Mouse (Mus musculus) hindbrain, embryonic 15.5 days (tissue): ENCODE data around the gene Pfn3. TPM values are rescaled to one million over a fixed set of nuclear protein-coding genes. Genes with fewer than 3 reads are reported as not detected.
"Not testable (repeated sequence)": the region's sequence is repeated elsewhere in the genome, so short reads cannot be mapped to it uniquely, and the experiment has no call there.

ENCODE experiments used
- ATAC-seq: fragments of 200-750 bp; cut with Nextera tagmentation; 2 replicates; pipeline ENCODE4 v1.8.0; 2017; ENCODE audit warnings: low read depth, moderate number of reproducible peaks, moderate TSS enrichment; ENCODE audit not compliant: low FRiP score
- H3K27ac ChIP-seq: fragments of 300-500 bp; sonication (generic); replicated peaks from 2 replicates; pipeline ENCODE4 v1.5.1; 2015; ENCODE audit warnings: mild to moderate bottlenecking, inconsistent platforms
- H3K27me3 ChIP-seq: fragments of 300-500 bp; sonication (generic); 2 replicates; pipeline ENCODE4 v1.6.1; 2015; ENCODE audit warnings: control low read depth, inconsistent platforms
- H3K36me3 ChIP-seq: fragments of 300-500 bp; sonication (generic); 2 replicates; pipeline ENCODE4 v1.6.1; 2015; ENCODE audit warnings: control low read depth, inconsistent platforms
- H3K4me1 ChIP-seq: fragments of 300-500 bp; sonication (generic); replicated peaks from 2 replicates; pipeline ENCODE4 v1.6.1; 2015; ENCODE audit warnings: control low read depth, inconsistent platforms
- H3K4me2 ChIP-seq: fragments of 300-500 bp; sonication (generic); 2 replicates; pipeline ENCODE4 v1.6.1; 2015; ENCODE audit warnings: moderate library complexity, mild to moderate bottlenecking, inconsistent platforms
- H3K4me3 ChIP-seq: fragments of 300-500 bp; sonication (generic); 2 replicates; pipeline ENCODE4 v1.5.1; 2015; ENCODE audit warnings: mild to moderate bottlenecking, inconsistent platforms
- H3K9ac ChIP-seq: fragments of 300-500 bp; sonication (generic); 2 replicates; pipeline ENCODE4 v1.6.1; 2015; ENCODE audit warnings: inconsistent platforms
- H3K9me3 ChIP-seq: fragments of 300-500 bp; sonication (generic); 2 replicates; pipeline ENCODE4 v1.6.1; 2016; ENCODE audit warnings: control low read depth, inconsistent platforms
- WGBS: fragments of 180-500 bp; shearing (Covaris S2); methylation state at CpG from one replicate; pipeline ENCODE4 v1.1.7; 2015; 5-methylcytosine and 5-hydroxymethylcytosine counted together
- polyA plus RNA-seq: library from polyadenylated mRNA; unstranded; fragments of >200 nt; fragmentation: Nextera tagmentation; extraction: Ambion mirVana; gene quantifications from 2 replicates; pipeline ENCODE4 v1.2.1, GENCODE M21; 2015

The Pfn3 gene
- polyA plus RNA-seq, 1 experiment from 2014 or later: 1.1 TPM

GRCm38 (mm10) chr13:55446483-55447105, 31.6 kb upstream of the Pfn3 start:
- Histone ChIP-seq H3K9ac (peak overlapping the region; percentile 96; the same call in 1 of the 2 replicates), H3K27ac (no peak overlapping the region), H3K4me3 (peak overlapping the region; percentile 92), H3K9me3 (no peaks in the 10 kb centered on the region), H3K4me2 (peak overlapping the region; percentile 94), H3K4me1 (peaks cover 33% of the 10 kb centered on the region), H3K27me3 (no peaks in the 10 kb centered on the region), H3K36me3 (peaks cover 14% of the 10 kb centered on the region)
- ATAC-seq: no peak
- 78% methylated on average over 6 of the region's 6 CpGs for WGBS

GRCm38 (mm10) chr13:55445361-55446091, 30.5 kb upstream of the Pfn3 start:
- ATAC-seq: no peak
- under 1% methylated on average over 66 of the region's 66 CpGs for WGBS
- no peaks in the 10 kb centered on the region for H3K27me3 ChIP-seq

GRCm38 (mm10) chr13:55444937-55445315, 29.9 kb upstream of the Pfn3 start, which contains the start of gene Grk6:
TSS of gene Grk6 (plus strand) at chr13:55445072.
- peak within 1 kb of the TSS; percentile 92 for H3K4me3 ChIP-seq
- 0 out of 2 replicates have a peak, but pooled peaks cover 3% of the 10 kb centered on the region for H3K36me3 ChIP-seq
- peaks cover 33% of the 10 kb centered on the region for H3K4me1 ChIP-seq
- peak within 1 kb of the TSS; percentile 96 for H3K9ac ChIP-seq
- no peaks in the 10 kb centered on the region for H3K27me3 ChIP-seq
- H3K27ac ChIP-seq: peak within 1 kb of the TSS; percentile 97
- H3K9me3 ChIP-seq: no peaks in the 10 kb centered on the region
- peak within 1 kb of the TSS; percentile 94 for H3K4me2 ChIP-seq
- peak; percentile 97 for ATAC-seq
- WGBS: 0% methylated on average over 35 of the region's 35 CpGs

More at GRCm38 (mm10) chr13:55445361-55446091, 30.5 kb upstream of the Pfn3 start:
- peak overlapping the region; percentile 94 for H3K4me2 ChIP-seq
- no peaks in the 10 kb centered on the region for H3K9me3 ChIP-seq
- H3K36me3 ChIP-seq: peaks cover 5% of the 10 kb centered on the region
- peaks cover 33% of the 10 kb centered on the region for H3K4me1 ChIP-seq
- peak overlapping the region; percentile 97 for H3K27ac ChIP-seq
- peak overlapping the region; percentile 96 for H3K9ac ChIP-seq
- H3K4me3 ChIP-seq: peak overlapping the region; percentile 92

- WGBS: 1% methylated on average over 33 of the region's 33 CpGs
- Histone ChIP-seq H3K27me3 (no peaks in the 10 kb centered on the region), H3K9me3 (no peaks in the 10 kb centered on the region), H3K9ac (peak overlapping the region; percentile 64), H3K4me2 (peak overlapping the region; percentile 94), H3K36me3 (no peaks in the 10 kb centered on the region), H3K4me3 (peak overlapping the region; percentile 92), H3K4me1 (peaks cover 33% of the 10 kb centered on the region), H3K27ac (peak overlapping the region; percentile 97)
- peak; percentile 77 for ATAC-seq
Measured at GRCm38 (mm10) chr13:55444286-55444936, 29.4 kb upstream of the Pfn3 start.

GRCm38 (mm10) chr13:55443799-55444285, 28.8 kb upstream of the Pfn3 start:
- peaks cover 33% of the 10 kb centered on the region for H3K4me1 ChIP-seq
- WGBS: 40% methylated on average over 9 of the region's 9 CpGs
- ATAC-seq: no peak
- H3K4me3 ChIP-seq: peak overlapping the region; percentile 92
- peak overlapping the region; percentile 64 for H3K9ac ChIP-seq
- no peaks in the 10 kb centered on the region for H3K36me3 ChIP-seq
- no peaks in the 10 kb centered on the region for H3K9me3 ChIP-seq
- H3K27ac ChIP-seq: peak overlapping the region; percentile 97
- H3K4me2 ChIP-seq: peak overlapping the region; percentile 94
- no peaks in the 10 kb centered on the region for H3K27me3 ChIP-seq

- H3K9ac ChIP-seq, H3K4me2 ChIP-seq, H3K4me1 ChIP-seq, ATAC-seq, H3K4me3 ChIP-seq, H3K36me3 ChIP-seq, H3K9me3 ChIP-seq, H3K27ac ChIP-seq, H3K27me3 ChIP-seq: not testable (repeated sequence)
- 90% methylated on average over 15 of the region's 15 CpGs for WGBS
Measured at GRCm38 (mm10) chr13:55437111-55437629, 22.1 kb upstream of the Pfn3 start.

GRCm38 (mm10) chr13:55431889-55432685, 17.1 kb upstream of the Pfn3 start:
- H3K4me3 ChIP-seq: no peak overlapping the region
- no peak overlapping the region for H3K27ac ChIP-seq
- no peak for ATAC-seq
- no peaks in the 10 kb centered on the region for H3K36me3 ChIP-seq
- H3K27me3 ChIP-seq: no peaks in the 10 kb centered on the region
- no peak overlapping the region for H3K4me2 ChIP-seq
- no peak overlapping the region for H3K9ac ChIP-seq
- no peaks in the 10 kb centered on the region for H3K9me3 ChIP-seq
- no peaks in the 10 kb centered on the region for H3K4me1 ChIP-seq
- 74% methylated on average over 10 of the region's 10 CpGs for WGBS

GRCm38 (mm10) chr13:55430566-55430965, 15.5 kb upstream of the Pfn3 start:
- H3K27ac ChIP-seq: no peak overlapping the region
- no peak overlapping the region for H3K9ac ChIP-seq
- no peaks in the 10 kb centered on the region for H3K4me1 ChIP-seq
- no peak overlapping the region for H3K4me2 ChIP-seq
- H3K36me3 ChIP-seq: no peaks in the 10 kb centered on the region
- H3K9me3 ChIP-seq: no peaks in the 10 kb centered on the region
- WGBS: 86% methylated on average over 2 of the region's 2 CpGs
- no peaks in the 10 kb centered on the region for H3K27me3 ChIP-seq
- no peak for ATAC-seq
- H3K4me3 ChIP-seq: no peak overlapping the region

GRCm38 (mm10) chr13:55429226-55429888, 14.3 kb upstream of the Pfn3 start:
- 75% methylated on average over 12 of the region's 12 CpGs for WGBS
- Histone ChIP-seq H3K9me3 (no peaks in the 10 kb centered on the region), H3K4me1 (no peaks in the 10 kb centered on the region), H3K27ac (no peak overlapping the region), H3K4me3 (no peak overlapping the region), H3K4me2 (no peak overlapping the region), H3K36me3 (no peaks in the 10 kb centered on the region), H3K27me3 (no peaks in the 10 kb centered on the region), H3K9ac (no peak overlapping the region)
- no peak for ATAC-seq

GRCm38 (mm10) chr13:55426613-55427012, 11.6 kb upstream of the Pfn3 start, which contains the start of gene F12:
TSS of gene F12 (minus strand) at chr13:55426793.
- Histone ChIP-seq H3K9me3 (no peaks in the 10 kb centered on the region), H3K27ac (no peak within 1 kb of the TSS), H3K4me3 (no peak within 1 kb of the TSS), H3K4me1 (peaks cover under 1% of the 10 kb centered on the region; the same call in 1 of the 2 replicates), H3K36me3 (no peaks in the 10 kb centered on the region), H3K4me2 (no peak within 1 kb of the TSS), H3K9ac (no peak within 1 kb of the TSS), H3K27me3 (peaks cover 12% of the 10 kb centered on the region)
- no peak for ATAC-seq
- WGBS: 91% methylated on average over 10 of the region's 10 CpGs
